Mouse (Mus musculus) induced T-regulatory cell, adult 2 months (primary cell): ENCODE measurements around the gene Oxa1l.

Source experiments
- DNase-seq: peaks from one replicate; pipeline ENCODE4 v3.0.0-alpha.2; 2012; ENCODE audit warnings: low read depth

Oxa1l gene

GRCm38 (mm10) chr14:54371460-54371859 is 10.8 kb downstream of the Oxa1l start:
- no peak for DNase-seq

GRCm38 (mm10) chr14:54372923-54373322 is 12.3 kb downstream of the Oxa1l start:
- no peak for DNase-seq

GRCm38 (mm10) chr14:54375916-54376315 is 15.3 kb downstream of the Oxa1l start:
- DNase-seq: peak; percentile 69

- DNase-seq: no peak
Measured at GRCm38 (mm10) chr14:54377166-54377565, 16.5 kb downstream of the Oxa1l start.

GRCm38 (mm10) chr14:54379571-54379970 is 18.9 kb downstream of the Oxa1l start:
- DNase-seq: no peak

- DNase-seq: no peak
Measured at GRCm38 (mm10) chr14:54380616-54381015, 20.0 kb downstream of the Oxa1l start.

- DNase-seq: no peak
Measured at GRCm38 (mm10) chr14:54381816-54382215, 21.2 kb downstream of the Oxa1l start.

- no peak for DNase-seq
Measured at GRCm38 (mm10) chr14:54382641-54383040, 22.0 kb downstream of the Oxa1l start.

- no peak for DNase-seq
Measured at GRCm38 (mm10) chr14:54383355-54383771, 22.7 kb downstream of the Oxa1l start.

- DNase-seq: no peak
Measured at GRCm38 (mm10) chr14:54384396-54384795, 23.8 kb downstream of the Oxa1l start.

- DNase-seq: no peak
Measured at GRCm38 (mm10) chr14:54385968-54386618, 25.5 kb downstream of the Oxa1l start.

- no peak for DNase-seq
Measured at GRCm38 (mm10) chr14:54387546-54387945, 26.9 kb downstream of the Oxa1l start.

- no peak for DNase-seq
Measured at GRCm38 (mm10) chr14:54390843-54391242, 30.2 kb downstream of the Oxa1l start.

GRCm38 (mm10) chr14:54393794-54394193 is 33.2 kb downstream of the Oxa1l start:
- no peak for DNase-seq

GRCm38 (mm10) chr14:54394309-54394708 is 33.7 kb downstream of the Oxa1l start:
- DNase-seq: no peak

GRCm38 (mm10) chr14:54396685-54397084 is 36.1 kb downstream of the Oxa1l start:
- no peak for DNase-seq

GRCm38 (mm10) chr14:54397872-54398527 is 37.4 kb downstream of the Oxa1l start:
- peak; percentile 62 for DNase-seq

GRCm38 (mm10) chr14:54398528-54398916 is 37.9 kb downstream of the Oxa1l start:
- DNase-seq: no peak

GRCm38 (mm10) chr14:54398921-54399382 is 38.3 kb downstream of the Oxa1l start:
- DNase-seq: peak; percentile 74

GRCm38 (mm10) chr14:54401723-54402122 is 41.1 kb downstream of the Oxa1l start:
- no peak for DNase-seq

GRCm38 (mm10) chr14:54408336-54409056 is 47.9 kb downstream of the Oxa1l start:
- DNase-seq: no peak

- no peak for DNase-seq
Measured at GRCm38 (mm10) chr14:54409057-54409645, 48.5 kb downstream of the Oxa1l start.
